Mouse (Mus musculus): Measurements from ENCODE around the gene Htra3.

DNA sequence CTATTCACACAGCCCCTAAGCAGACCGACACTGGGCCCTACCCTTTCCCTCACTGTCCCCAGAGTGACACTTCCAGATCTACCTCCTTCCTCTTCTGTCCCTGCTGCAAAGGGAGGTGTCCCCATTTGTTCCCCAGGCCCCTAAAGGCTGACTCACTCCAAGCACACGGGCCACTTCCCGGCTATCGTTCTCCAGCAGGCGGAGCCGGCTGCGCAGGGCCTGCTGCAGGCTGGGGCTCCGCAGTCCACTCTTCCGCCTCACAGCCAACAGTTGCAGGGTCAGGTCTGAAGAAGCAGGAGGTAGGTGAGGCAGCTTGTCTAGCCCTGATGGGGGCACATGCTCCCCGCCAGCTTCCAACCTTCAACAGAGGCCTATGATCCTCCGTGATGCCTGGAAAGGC lies 39.2 kb upstream of the Htra3 start:
- TF ChIP-seq CTCF (IDR thresholded peaks at IDR 0.05; ENCODE audit: low read depth), result 0 out of 2 replicates have a peak, but pooled peaks have one; percentile 4
- TF ChIP-seq EP300 (IDR thresholded peaks at IDR 0.05; ENCODE audit: low read depth), result no peak

Data from liver, postnatal 0 days (tissue).